Mouse (Mus musculus) spleen, adult 2 months (tissue): Measurements from ENCODE around the gene Toe1.

Experiments used
- CTCF ChIP-seq: fragments of 200-500 bp; IDR thresholded peaks from 2 replicates; pipeline ENCODE4 v1.5.1; 2011; ENCODE audit warnings: mild to moderate bottlenecking, inconsistent platforms; ENCODE audit not compliant: insufficient read depth, insufficient read length, insufficient replicate concordance; ENCODE audit errors: extremely low read depth
- POLR2A ChIP-seq: fragments of 200-500 bp; IDR thresholded peaks from 2 replicates; pipeline ENCODE4 v1.6.1; 2011; ENCODE audit warnings: low read depth, low read length, inconsistent platforms

DNA sequence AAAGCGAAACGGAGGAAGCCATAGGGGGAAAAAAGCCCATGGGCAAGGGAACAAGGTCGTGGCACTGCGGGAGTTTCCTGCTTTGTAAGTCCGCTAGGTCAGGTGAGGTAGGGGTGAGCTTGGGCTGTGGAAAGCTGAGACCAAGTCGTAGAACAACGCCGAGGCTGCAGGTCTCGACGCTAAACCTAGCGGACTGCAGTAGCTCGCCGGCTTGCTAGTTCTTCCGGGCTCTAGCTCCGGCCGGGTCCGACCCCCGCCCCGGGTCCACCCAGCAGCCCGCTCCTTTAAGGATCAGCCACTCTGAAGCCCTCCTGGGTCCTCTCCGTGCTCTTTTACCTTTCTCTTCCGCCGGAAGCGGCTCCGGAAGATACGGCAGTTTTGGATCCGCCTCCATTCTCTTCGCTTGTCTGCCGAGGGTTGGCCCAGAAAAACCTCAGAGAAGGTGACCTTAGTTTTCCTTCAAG lies 17.1 kb upstream of the Toe1 start:
- TF ChIP-seq CTCF (no peak), POLR2A (peak; percentile 38; the same call in 1 of the 2 replicates)
